Mouse (Mus musculus) liver, adult (tissue): ENCODE data around the gene Itk.

Source experiments
- GATA4 ChIP-seq: IDR thresholded peaks from 2 replicates; pipeline ENCODE4 v1.6.1; 2014; ENCODE audit warnings: mild to moderate bottlenecking, low read length; ENCODE audit not compliant: insufficient replicate concordance

Itk gene

DNA sequence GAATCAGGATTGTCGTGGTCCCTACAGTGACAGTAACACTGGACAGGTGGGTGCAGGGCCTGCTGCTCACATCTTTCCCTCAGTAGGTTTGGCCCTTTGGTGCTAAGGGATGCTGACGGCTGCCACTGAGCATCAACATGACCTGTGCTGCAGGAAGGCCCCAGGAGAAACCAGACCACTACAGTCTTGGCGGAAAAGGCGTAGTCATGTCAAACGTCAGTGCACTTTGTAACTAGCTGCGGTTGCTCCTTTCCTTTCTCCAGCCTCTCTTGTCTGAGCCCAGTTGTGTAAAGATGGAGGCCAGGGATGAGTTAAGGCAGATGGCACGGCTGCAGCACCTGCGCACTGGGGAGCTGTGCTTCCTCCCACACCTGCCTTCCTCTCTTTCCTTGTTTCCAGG lies 14.3 kb downstream of the Itk start:
- TF ChIP-seq GATA4, result no peak

DNA sequence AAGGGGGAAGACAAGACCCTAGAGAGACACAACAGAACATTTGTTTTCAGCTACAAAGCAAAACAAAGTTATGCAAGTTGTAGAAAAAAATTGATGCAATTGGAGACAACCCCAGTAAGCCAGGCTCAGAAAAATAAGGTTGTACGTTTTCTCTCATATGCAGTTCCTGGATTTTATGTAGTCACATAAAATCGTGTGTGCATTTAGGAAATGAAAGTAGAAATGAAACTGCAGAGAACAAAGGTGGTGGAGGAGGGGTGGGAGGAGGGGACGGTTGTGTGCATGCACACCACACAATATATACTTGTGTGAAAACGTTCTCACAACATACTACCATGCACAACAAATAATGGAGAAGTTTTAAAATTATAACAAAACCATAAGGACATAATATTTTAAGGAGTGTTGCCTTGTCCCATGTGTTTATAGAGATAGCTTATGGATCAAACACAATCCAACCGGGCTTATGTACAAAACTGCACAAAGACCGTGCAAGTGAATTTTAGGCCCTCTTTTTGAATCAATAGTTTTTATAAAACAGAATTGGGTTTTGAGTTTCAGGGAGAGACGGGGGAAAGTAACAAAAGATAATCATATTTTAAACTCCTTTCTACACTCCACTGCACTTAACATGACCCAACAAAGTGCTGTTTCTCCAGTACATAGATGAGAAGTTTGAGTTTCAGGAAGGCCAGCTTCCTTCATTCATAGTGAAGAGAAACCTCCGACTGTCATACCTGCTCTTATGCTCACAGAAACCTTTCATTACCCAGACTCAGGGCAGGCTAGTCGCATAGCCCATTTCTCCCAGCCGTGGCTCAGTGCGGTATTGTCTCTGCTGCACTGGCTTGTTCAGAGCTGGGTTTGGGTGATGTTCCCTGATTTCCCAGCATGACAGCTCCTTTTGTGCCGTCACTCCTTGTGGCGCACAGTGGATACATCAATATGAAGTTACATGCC lies 16.0 kb downstream of the Itk start:
- no peak for TF ChIP-seq GATA4

DNA sequence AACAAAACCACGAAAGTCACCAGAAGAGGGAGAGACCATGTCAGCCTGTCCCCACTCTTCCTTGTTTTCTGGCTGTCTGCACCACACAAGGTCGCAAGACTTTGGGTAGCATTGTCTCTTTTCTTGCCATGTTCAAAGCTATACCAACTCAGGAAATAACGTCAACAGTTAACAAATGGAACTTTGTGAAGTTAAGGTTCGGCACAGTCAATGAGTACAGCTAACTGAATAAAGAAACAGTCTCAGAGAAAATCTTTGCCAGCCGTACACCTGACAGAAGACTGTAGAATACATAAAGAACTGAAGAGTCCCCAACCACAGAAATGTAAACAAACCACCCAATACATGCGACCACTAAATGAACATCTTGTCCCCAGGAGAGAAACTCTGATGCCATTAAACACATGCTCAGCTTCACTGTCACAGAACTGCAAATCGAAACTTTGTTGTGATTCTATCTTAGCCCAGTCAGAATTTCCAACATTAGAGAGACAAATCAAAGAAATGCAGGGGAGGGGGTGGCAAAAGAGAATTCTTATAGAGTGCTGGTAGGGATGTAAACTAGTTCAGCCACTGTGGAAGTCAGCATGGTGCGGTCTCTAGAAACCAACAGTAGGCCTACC lies 16.9 kb downstream of the Itk start:
- no peak for TF ChIP-seq GATA4

DNA sequence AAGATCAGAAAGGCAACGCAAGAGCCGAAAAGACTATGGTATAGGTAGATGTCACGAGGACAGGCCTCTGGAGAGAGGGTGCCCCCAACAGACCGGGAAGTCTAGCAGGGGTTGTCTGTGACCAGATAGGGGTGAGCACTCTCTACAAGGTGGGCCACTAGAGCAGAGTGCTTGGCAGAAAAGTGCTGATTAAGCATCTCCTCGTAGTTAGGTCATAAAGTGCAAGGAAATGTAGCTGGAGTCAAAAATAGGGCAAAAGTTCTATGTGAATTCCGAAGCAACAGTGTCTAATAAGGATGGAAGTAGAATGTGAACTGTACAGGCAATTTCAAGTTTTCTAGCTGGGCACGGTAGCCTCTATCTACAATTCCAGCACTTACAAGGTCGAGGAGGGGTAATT lies 18.1 kb downstream of the Itk start:
- no peak for TF ChIP-seq GATA4

DNA sequence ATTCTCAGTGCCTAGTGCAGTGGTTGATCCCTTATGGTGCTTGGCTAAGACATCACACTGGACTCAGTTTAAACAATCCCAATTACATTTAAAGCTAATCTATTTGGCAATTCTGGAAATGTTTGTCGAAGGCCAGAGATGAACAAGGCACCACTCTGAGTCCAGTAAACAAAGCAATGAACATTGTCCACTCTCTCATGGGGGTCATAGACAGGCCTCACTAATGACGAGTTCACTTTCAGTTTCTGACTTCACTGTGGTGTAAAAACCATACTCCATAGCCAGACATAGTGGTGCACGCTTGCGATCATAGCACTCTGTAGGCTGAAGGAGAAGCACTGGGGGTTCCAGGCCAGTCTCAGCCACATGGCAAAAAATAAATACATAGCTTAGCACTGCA lies 18.9 kb downstream of the Itk start:
- TF ChIP-seq GATA4, result no peak

DNA sequence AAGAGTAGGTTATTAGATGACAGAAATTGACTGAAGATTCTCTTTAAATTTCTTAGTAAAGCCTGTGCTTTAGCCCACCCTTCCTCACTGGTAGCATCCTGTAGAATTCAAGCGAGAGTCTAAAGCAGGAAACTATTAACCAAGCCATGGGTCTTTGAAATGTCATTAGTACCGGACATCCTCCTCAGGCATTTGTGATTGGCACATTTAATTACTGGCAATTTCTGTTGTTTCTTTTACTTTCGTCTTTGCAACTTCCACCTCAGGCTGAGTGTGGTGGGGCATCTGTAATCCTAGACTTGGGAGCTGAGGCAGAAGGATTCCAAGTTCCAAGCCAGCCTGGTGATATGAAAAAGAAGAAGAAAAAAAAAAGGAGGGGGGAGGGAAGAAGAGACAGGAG lies 23.0 kb downstream of the Itk start:
- TF ChIP-seq GATA4, result no peak

DNA sequence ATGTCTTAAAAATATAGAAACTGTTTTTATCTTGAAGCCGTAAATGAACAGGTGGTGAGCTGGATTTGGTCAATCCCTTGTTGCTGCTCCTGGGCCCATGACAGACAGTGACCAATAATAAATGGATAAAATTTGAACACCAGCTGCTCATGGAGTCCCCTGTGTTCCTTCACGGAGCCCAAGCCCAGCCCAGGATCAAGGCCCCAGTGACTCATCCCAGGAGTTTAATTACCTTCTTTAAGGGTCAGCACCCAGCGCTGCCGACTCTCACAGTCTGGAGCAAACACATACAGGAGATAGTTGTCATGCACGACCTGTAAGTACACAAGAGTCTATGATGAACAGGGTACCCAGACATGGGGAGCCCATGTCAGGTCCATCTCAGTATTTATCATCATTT lies 23.6 kb downstream of the Itk start:
- TF ChIP-seq GATA4, result no peak

DNA sequence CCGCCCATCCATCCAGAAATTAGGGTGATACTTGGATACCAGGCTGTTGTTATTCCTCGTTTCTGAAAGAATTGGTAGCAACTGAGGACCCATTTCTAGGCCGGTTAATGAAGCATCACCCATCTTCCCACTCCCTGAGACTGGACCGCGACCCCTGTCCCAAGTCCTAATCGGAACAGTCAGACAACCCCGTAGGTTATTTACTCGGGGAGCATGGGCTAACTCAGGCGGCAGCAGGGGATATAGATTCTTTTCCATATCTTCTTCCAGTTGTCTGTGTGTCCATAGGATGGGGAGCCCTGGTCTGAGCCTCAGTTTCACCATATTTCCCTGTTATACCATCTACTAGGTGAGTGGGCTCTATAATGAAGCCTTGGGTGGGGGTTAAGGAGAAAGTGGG lies 25.5 kb downstream of the Itk start:
- TF ChIP-seq GATA4, result no peak

DNA sequence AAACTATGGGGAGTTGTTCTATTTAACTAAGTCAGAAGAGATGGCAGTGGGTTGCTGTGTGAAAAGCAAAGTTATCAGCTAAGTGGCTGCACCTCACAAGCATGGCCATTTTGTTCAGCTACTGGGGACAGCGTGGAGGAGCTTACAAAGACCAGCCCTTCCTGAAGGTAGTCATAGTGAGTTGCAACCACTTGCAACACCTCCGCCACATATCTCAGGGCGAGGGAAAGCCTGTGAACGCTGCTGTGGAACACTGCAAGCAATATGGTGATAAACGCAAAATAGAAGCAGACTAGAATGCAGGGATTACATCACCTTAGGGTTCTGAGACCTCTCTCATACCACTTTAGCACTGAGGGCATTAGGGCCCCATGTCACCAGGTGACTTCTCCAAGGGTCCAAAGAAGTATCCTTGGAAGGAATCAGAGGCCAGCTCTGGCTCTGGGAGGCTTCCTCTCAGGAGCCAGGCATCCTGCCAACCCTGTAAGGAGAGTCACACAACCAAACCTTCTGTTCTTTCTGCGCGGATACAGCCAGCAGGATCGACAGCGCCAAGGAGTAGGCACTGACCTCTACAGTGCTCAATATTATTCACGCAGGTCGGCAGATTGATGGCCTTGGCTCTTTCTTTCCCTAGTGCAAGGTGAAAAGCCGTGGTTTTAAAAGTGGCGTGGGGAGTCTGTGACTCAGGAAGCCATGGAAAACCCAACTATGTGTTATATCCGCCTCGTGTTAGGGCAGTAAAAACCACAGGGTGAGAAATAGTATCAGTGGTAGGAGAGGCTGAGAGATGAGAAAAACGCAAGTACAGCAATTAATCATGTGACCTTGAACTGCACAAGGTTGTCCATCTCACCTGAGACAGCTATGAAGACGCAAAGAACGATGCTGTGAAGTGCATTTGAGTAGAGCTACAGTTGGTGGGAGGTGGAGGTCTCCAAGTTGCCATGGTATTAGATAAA lies 27.0 kb downstream of the Itk start:
- no peak for TF ChIP-seq GATA4

DNA sequence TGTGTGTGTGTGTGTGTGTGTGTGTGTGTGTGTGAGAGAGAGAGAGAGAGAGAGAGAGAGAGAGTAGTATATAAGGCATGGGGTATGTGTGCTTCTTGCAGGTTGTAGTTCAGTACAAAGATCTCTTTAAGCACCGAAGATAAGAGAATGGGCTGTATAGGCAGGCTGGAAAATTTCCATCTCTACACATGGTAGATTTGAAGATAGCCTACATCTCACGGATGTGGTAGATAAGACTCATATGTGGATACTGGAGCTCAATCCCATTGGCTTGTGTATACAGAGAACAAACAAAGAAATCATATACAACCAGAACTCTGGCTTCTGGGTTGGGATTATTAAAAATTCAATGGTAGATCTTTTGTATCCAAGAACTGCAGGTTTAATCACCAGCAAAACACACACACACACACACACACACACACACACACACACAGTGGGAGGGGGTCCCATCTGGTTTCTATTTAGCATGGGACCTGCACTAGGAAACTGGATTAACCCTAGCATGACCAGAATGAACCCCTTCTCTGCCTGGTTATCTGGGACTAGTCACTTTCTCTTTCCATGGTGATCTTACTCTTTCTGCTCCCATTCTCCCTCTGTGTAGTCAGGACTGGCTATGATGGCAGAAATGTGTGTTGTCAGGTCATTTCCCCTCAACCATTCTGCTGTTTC lies 28.2 kb downstream of the Itk start:
- TF ChIP-seq GATA4, result no peak

DNA sequence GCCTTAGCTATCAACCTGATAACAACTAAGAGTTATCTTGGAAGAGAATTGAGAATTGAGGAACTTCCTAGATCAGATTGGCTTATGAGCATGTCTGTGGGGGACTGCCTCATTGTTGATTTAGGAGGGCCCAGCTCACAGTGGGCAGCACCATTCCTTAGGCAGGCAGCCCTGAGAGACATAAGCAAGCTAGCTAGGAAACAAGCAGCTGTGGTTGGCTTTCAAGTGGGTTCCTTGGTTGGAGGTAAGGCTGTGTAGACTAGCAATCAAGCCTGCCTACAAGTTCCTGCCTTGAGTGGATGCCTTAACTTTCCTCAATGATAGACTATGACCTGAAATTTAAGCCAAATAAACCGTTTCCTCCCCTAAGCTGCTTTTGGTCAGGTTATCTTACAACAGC lies 30.9 kb downstream of the Itk start:
- TF ChIP-seq GATA4, result no peak

DNA sequence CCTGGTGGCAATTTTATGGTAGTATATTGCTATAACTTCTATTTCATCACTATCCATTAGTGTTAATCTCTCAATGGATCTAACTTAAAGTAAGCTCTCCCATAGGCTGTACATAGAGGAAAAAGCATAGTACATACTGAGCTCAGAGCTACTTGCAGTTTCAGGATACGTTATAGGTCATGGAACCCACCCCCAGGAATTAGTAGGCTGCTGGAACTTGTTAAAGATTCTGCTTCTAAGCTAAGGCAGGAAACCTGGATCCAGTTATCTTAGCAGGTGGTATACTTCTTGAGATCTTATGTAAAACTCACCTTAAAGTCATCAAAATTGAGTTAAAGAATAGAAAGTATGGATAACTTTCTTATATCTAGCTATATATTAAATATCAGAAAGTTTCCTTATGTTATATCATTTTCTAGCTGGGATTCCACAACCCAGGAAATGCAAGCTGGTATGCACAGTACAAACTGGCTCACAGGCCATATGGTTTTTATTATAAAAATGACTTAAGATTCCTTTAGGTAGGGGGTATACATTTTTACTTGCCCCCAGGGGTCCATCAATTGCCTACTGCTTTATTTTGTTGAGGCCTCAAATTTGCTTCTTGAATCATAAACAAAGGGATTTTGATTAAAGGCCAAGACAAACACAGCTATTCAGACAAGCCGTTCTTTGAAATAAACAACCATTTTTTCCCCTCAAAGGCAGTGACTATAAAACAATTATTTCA lies 39.5 kb downstream of the Itk start:
- TF ChIP-seq GATA4, result no peak

DNA sequence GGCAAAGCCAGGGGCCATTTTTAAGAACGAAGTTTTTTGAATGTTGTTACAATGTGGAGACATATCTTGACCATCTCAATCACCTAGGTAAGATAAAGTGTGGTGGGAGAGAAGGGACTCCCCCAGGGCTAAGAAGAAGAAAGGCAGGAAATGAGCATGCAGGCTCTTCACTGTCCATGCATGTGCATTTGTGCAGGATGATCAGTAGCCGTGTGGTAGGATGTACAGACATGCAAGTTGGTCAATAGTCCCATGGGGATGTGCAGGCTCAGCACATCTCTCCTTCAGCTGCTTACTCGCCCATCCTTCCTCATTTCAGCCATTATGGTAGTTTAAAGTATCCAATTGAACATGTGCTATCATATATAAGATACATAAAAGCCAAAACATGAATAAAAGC lies 40.9 kb downstream of the Itk start:
- TF ChIP-seq GATA4, result no peak

DNA sequence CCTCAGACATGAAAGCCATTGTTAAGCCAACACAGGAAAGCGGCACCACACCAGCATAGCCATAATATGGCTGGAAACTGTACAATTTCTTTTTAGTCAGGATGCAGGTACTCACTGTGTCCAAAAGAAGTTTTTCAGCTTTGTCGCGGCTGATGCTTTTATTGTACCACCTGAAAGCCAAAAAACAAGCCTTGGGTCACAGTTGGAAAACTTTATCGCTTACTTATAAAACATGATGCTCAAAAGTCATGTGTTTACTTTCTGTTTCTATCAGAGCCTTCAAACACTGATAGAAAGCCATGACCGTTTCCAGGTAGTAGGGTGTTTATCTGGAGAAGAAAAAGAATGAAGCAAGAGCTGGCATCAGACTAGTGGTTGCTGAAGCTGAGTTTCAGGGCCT lies 41.6 kb downstream of the Itk start:
- TF ChIP-seq GATA4, result no peak
